Mouse (Mus musculus): ENCODE measurements around the gene 1700092M07Rik. TPM values are rescaled to one million over a fixed set of nuclear protein-coding genes. Genes with fewer than 3 reads are reported as not detected.

Gene 1700092M07Rik
- polyA plus RNA-seq, 1 experiment from 2014 or later: 2.8 TPM

- peak within 1 kb of the TSS; percentile 82 for H3K4me3 ChIP-seq (replicated peaks; ENCODE audit: low read length)
- H3K4me1 ChIP-seq (replicated peaks; ENCODE audit: control insufficient read depth, insufficient read depth, low read length): peaks cover 34% of the 10 kb centered on the region
- peak within 1 kb of the TSS; percentile 96 for H3K9ac ChIP-seq (replicated peaks; ENCODE audit: low read depth, low read length)
- peaks cover 13% of the 10 kb centered on the region for H3K36me3 ChIP-seq (ENCODE audit: control insufficient read depth, insufficient read depth)
- under 1% methylated on average over 68 of the region's 68 CpGs for WGBS
- peak within 1 kb of the TSS; percentile 99 for H3K27ac ChIP-seq (ENCODE audit: low read length)
- ATAC-seq: peak; percentile 95
- no peaks in the 10 kb centered on the region for H3K9me3 ChIP-seq (ENCODE audit: control insufficient read depth, low read length)
- H3K27me3 ChIP-seq (replicated peaks; ENCODE audit: control insufficient read depth, insufficient read depth, low read length): no peaks in the 10 kb centered on the region
- H3K4me2 ChIP-seq (ENCODE audit: low read length): peak within 1 kb of the TSS; percentile 99
Observed at GRCm38 (mm10) chr19:8774086-8774835, 33.7 kb downstream of the 1700092M07Rik start, which contains the start of gene Tmem179b. TSS of gene Tmem179b (minus strand) at chr19:8774467.

- Histone ChIP-seq H3K9ac (replicated peaks; ENCODE audit: low read depth, low read length) (peak overlapping the region; percentile 96), H3K4me3 (replicated peaks; ENCODE audit: low read length) (peak overlapping the region; percentile 82), H3K4me2 (ENCODE audit: low read length) (peak overlapping the region; percentile 99), H3K36me3 (ENCODE audit: control insufficient read depth, insufficient read depth) (peaks cover 9% of the 10 kb centered on the region; the same call in 1 of the 2 replicates), H3K9me3 (ENCODE audit: control insufficient read depth, low read length) (no peaks in the 10 kb centered on the region), H3K27ac (ENCODE audit: low read length) (peak overlapping the region; percentile 99), H3K4me1 (replicated peaks; ENCODE audit: control insufficient read depth, insufficient read depth, low read length) (peaks cover 34% of the 10 kb centered on the region), H3K27me3 (replicated peaks; ENCODE audit: control insufficient read depth, insufficient read depth, low read length) (no peaks in the 10 kb centered on the region)
- WGBS: 5% methylated on average over 20 of the region's 20 CpGs
- ATAC-seq: no peak
Observed at GRCm38 (mm10) chr19:8774951-8775421, 34.5 kb downstream of the 1700092M07Rik start.

- Histone ChIP-seq H3K4me3 (replicated peaks; ENCODE audit: low read length) (peak within 1 kb of the TSS; percentile 86), H3K27ac (ENCODE audit: low read length) (peak within 1 kb of the TSS; percentile 81), H3K4me2 (ENCODE audit: low read length) (peak within 1 kb of the TSS; percentile 64), H3K36me3 (ENCODE audit: control insufficient read depth, insufficient read depth) (peaks cover 8% of the 10 kb centered on the region), H3K9me3 (ENCODE audit: control insufficient read depth, low read length) (no peaks in the 10 kb centered on the region), H3K27me3 (replicated peaks; ENCODE audit: control insufficient read depth, insufficient read depth, low read length) (no peaks in the 10 kb centered on the region), H3K4me1 (replicated peaks; ENCODE audit: control insufficient read depth, insufficient read depth, low read length) (peaks cover 16% of the 10 kb centered on the region), H3K9ac (replicated peaks; ENCODE audit: low read depth, low read length) (peak within 1 kb of the TSS; percentile 81)
- WGBS: under 1% methylated on average over 32 of the region's 32 CpGs
- ATAC-seq: peak; percentile 100
Observed at GRCm38 (mm10) chr19:8786008-8786781, 45.7 kb downstream of the 1700092M07Rik start, which contains the start of gene Taf6l. TSS of gene Taf6l (minus strand) at chr19:8786417.

GRCm38 (mm10) chr19:8788521-8788920, 48.0 kb downstream of the 1700092M07Rik start:
- 15% methylated on average over 3 of the region's 3 CpGs for WGBS
- peak overlapping the region; percentile 37; the same call in 1 of the 2 replicates for H3K27ac ChIP-seq (ENCODE audit: low read length)
- H3K4me3 ChIP-seq (replicated peaks; ENCODE audit: low read length): no peak overlapping the region
- H3K27me3 ChIP-seq (replicated peaks; ENCODE audit: control insufficient read depth, insufficient read depth, low read length): no peaks in the 10 kb centered on the region
- ATAC-seq: no peak
- H3K36me3 ChIP-seq (ENCODE audit: control insufficient read depth, insufficient read depth): peaks cover 8% of the 10 kb centered on the region
- no peak overlapping the region for H3K4me2 ChIP-seq (ENCODE audit: low read length)
- no peaks in the 10 kb centered on the region for H3K9me3 ChIP-seq (ENCODE audit: control insufficient read depth, low read length)
- H3K9ac ChIP-seq (replicated peaks; ENCODE audit: low read depth, low read length): no peak overlapping the region
- H3K4me1 ChIP-seq (replicated peaks; ENCODE audit: control insufficient read depth, insufficient read depth, low read length): peaks cover 16% of the 10 kb centered on the region

DNA sequence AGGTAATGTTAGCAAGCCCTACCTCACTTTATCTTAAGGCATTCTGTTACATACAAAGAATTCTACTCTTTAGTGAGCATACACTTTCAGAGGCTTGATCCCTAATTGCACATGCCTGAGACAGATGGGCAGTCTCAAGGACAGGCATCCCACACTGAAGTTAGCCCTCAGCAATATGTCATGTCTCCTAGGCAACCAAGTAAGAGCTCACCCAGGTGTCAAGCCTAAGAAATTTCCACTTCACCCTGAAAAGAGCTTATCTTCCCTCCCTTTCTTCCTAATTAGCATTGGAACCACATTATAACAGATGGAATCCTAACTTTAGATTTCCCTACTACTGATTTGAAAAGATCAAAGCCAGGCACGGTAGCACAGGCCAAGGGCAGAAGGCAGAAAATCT, 48.7 kb downstream of the 1700092M07Rik start:
- H3K9ac ChIP-seq (replicated peaks; ENCODE audit: low read depth, low read length): no peak overlapping the region
- H3K36me3 ChIP-seq (ENCODE audit: control insufficient read depth, insufficient read depth): peaks cover 14% of the 10 kb centered on the region
- H3K4me2 ChIP-seq (ENCODE audit: low read length): no peak overlapping the region
- no peaks in the 10 kb centered on the region for H3K9me3 ChIP-seq (ENCODE audit: control insufficient read depth, low read length)
- no peak overlapping the region for H3K4me3 ChIP-seq (replicated peaks; ENCODE audit: low read length)
- peak overlapping the region; percentile 37 for H3K27ac ChIP-seq (ENCODE audit: low read length)
- no peak for ATAC-seq
- 24% methylated on average over 1 of the region's 1 CpGs for WGBS
- no peaks in the 10 kb centered on the region for H3K27me3 ChIP-seq (replicated peaks; ENCODE audit: control insufficient read depth, insufficient read depth, low read length)
- peaks cover 16% of the 10 kb centered on the region for H3K4me1 ChIP-seq (replicated peaks; ENCODE audit: control insufficient read depth, insufficient read depth, low read length)

- Histone ChIP-seq H3K27ac (ENCODE audit: low read length) (peak overlapping the region; percentile 37), H3K9ac (replicated peaks; ENCODE audit: low read depth, low read length) (no peak overlapping the region), H3K4me2 (ENCODE audit: low read length) (no peak overlapping the region), H3K4me3 (replicated peaks; ENCODE audit: low read length) (no peak overlapping the region), H3K27me3 (replicated peaks; ENCODE audit: control insufficient read depth, insufficient read depth, low read length) (no peaks in the 10 kb centered on the region), H3K4me1 (replicated peaks; ENCODE audit: control insufficient read depth, insufficient read depth, low read length) (peaks cover 12% of the 10 kb centered on the region), H3K36me3 (ENCODE audit: control insufficient read depth, insufficient read depth) (peaks cover 18% of the 10 kb centered on the region), H3K9me3 (ENCODE audit: control insufficient read depth, low read length) (no peaks in the 10 kb centered on the region)
- 82% methylated on average over 7 of the region's 7 CpGs for WGBS
- ATAC-seq: no peak
Observed at GRCm38 (mm10) chr19:8790171-8790570, 49.7 kb downstream of the 1700092M07Rik start.

Small RNAs within 50 kb of the gene (microRNA-seq; reads per million reads assigned to microRNA genes)
- gene Mir6992: not detected

Other genes starting within 250 kb of the 1700092M07Rik start
- gene Slc22a8, start 149.5 kb upstream of the 1700092M07Rik start, polyA plus RNA-seq (2015; fragmentation: Nextera tagmentation; extraction: Ambion mirVana): 9.2 and 11.2 TPM in 2 replicates
- 9.4 and 14.0 TPM in 2 replicates for gene Slc22a6, start 122.7 kb upstream of the 1700092M07Rik start, polyA plus RNA-seq (2015; fragmentation: Nextera tagmentation; extraction: Ambion mirVana)
- gene Chrm1, start 76.9 kb upstream of the 1700092M07Rik start, polyA plus RNA-seq (2015; fragmentation: Nextera tagmentation; extraction: Ambion mirVana): 6.9 and 8.2 TPM in 2 replicates
- gene Slc3a2, start 17.3 kb upstream of the 1700092M07Rik start, polyA plus RNA-seq (2015; fragmentation: Nextera tagmentation; extraction: Ambion mirVana): 186 TPM in 2 replicates
- 90.6 and 109 TPM in 2 replicates for gene Wdr74, start 4.9 kb upstream of the 1700092M07Rik start, polyA plus RNA-seq (2015; fragmentation: Nextera tagmentation; extraction: Ambion mirVana)
- gene Stx5a, start 695 bp downstream of the 1700092M07Rik start, polyA plus RNA-seq (2015; fragmentation: Nextera tagmentation; extraction: Ambion mirVana): 129 and 136 TPM in 2 replicates
- 200 and 218 TPM in 2 replicates for gene Nxf1, start 16.4 kb downstream of the 1700092M07Rik start, polyA plus RNA-seq (2015; fragmentation: Nextera tagmentation; extraction: Ambion mirVana)
- gene Tmem223, start 30.3 kb downstream of the 1700092M07Rik start, polyA plus RNA-seq (2015; fragmentation: Nextera tagmentation; extraction: Ambion mirVana): 230 and 247 TPM in 2 replicates
- gene Tmem179b, start 33.7 kb downstream of the 1700092M07Rik start, polyA plus RNA-seq (2015; fragmentation: Nextera tagmentation; extraction: Ambion mirVana): 27.0 and 29.1 TPM in 2 replicates
- gene Taf6l, start 45.7 kb downstream of the 1700092M07Rik start, polyA plus RNA-seq (2015; fragmentation: Nextera tagmentation; extraction: Ambion mirVana): 30.8 and 32.2 TPM in 2 replicates
- 160 and 164 TPM in 2 replicates for gene Polr2g, start 57.9 kb downstream of the 1700092M07Rik start, polyA plus RNA-seq (2015; fragmentation: Nextera tagmentation; extraction: Ambion mirVana)
- gene Zbtb3, start 61.8 kb downstream of the 1700092M07Rik start, polyA plus RNA-seq (2015; fragmentation: Nextera tagmentation; extraction: Ambion mirVana): 8.9 and 9.6 TPM in 2 replicates
- gene Ttc9c, start 78.6 kb downstream of the 1700092M07Rik start, polyA plus RNA-seq (2015; fragmentation: Nextera tagmentation; extraction: Ambion mirVana): 71.1 and 72.1 TPM in 2 replicates
- 5.1 and 5.5 TPM in 2 replicates for gene Hnrnpul2, start 79.3 kb downstream of the 1700092M07Rik start, polyA plus RNA-seq (2015; fragmentation: Nextera tagmentation; extraction: Ambion mirVana)
- not detected in 2 replicates for gene AC129217.1, start 89.1 kb downstream of the 1700092M07Rik start, polyA plus RNA-seq (2015; fragmentation: Nextera tagmentation; extraction: Ambion mirVana)
- 88.3 and 98.7 TPM in 2 replicates for gene Bscl2, start 96.7 kb downstream of the 1700092M07Rik start, polyA plus RNA-seq (2015; fragmentation: Nextera tagmentation; extraction: Ambion mirVana)
- 258 and 306 TPM in 2 replicates for gene Gng3, start 98.5 kb downstream of the 1700092M07Rik start, polyA plus RNA-seq (2015; fragmentation: Nextera tagmentation; extraction: Ambion mirVana)
- 0.45 and 0.57 TPM in 2 replicates for gene Lrrn4cl, start 110.0 kb downstream of the 1700092M07Rik start, polyA plus RNA-seq (2015; fragmentation: Nextera tagmentation; extraction: Ambion mirVana)
- 172 and 173 TPM in 2 replicates for gene Ubxn1, start 130.8 kb downstream of the 1700092M07Rik start, polyA plus RNA-seq (2015; fragmentation: Nextera tagmentation; extraction: Ambion mirVana)
- 49.7 and 53.5 TPM in 2 replicates for gene Uqcc3, start 140.2 kb downstream of the 1700092M07Rik start, polyA plus RNA-seq (2015; fragmentation: Nextera tagmentation; extraction: Ambion mirVana)
- gene Lbhd1, start 143.0 kb downstream of the 1700092M07Rik start, polyA plus RNA-seq (2015; fragmentation: Nextera tagmentation; extraction: Ambion mirVana): 50.0 and 51.9 TPM in 2 replicates
- gene Gm49403, start 143.2 kb downstream of the 1700092M07Rik start, polyA plus RNA-seq (2015; fragmentation: Nextera tagmentation; extraction: Ambion mirVana): not detected in 2 replicates
- gene 1810009A15Rik, start 148.1 kb downstream of the 1700092M07Rik start, polyA plus RNA-seq (2015; fragmentation: Nextera tagmentation; extraction: Ambion mirVana): 49.9 and 50.6 TPM in 2 replicates
- gene Gm49416, start 148.2 kb downstream of the 1700092M07Rik start, polyA plus RNA-seq (2015; fragmentation: Nextera tagmentation; extraction: Ambion mirVana): 0.34 TPM in 1 of 2 replicates, not detected in the other
- gene Ints5, start 152.3 kb downstream of the 1700092M07Rik start, polyA plus RNA-seq (2015; fragmentation: Nextera tagmentation; extraction: Ambion mirVana): 41.0 and 45.9 TPM in 2 replicates
- gene Ganab, start 157.4 kb downstream of the 1700092M07Rik start, polyA plus RNA-seq (2015; fragmentation: Nextera tagmentation; extraction: Ambion mirVana): 91.7 and 95.1 TPM in 2 replicates
- 67.3 and 75.9 TPM in 2 replicates for gene B3gat3, start 179.7 kb downstream of the 1700092M07Rik start, polyA plus RNA-seq (2015; fragmentation: Nextera tagmentation; extraction: Ambion mirVana)
- gene Rom1, start 188.6 kb downstream of the 1700092M07Rik start, polyA plus RNA-seq (2015; fragmentation: Nextera tagmentation; extraction: Ambion mirVana): 1.7 and 1.8 TPM in 2 replicates
- 9.7 and 10.5 TPM in 2 replicates for gene Eml3, start 188.8 kb downstream of the 1700092M07Rik start, polyA plus RNA-seq (2015; fragmentation: Nextera tagmentation; extraction: Ambion mirVana)
- gene Mta2, start 201.2 kb downstream of the 1700092M07Rik start, polyA plus RNA-seq (2015; fragmentation: Nextera tagmentation; extraction: Ambion mirVana): 175 and 186 TPM in 2 replicates
- gene Tut1, start 213.1 kb downstream of the 1700092M07Rik start, polyA plus RNA-seq (2015; fragmentation: Nextera tagmentation; extraction: Ambion mirVana): 33.6 and 35.5 TPM in 2 replicates
- 346 and 348 TPM in 2 replicates for gene Eef1g, start 226.3 kb downstream of the 1700092M07Rik start, polyA plus RNA-seq (2015; fragmentation: Nextera tagmentation; extraction: Ambion mirVana)
- 2.2 and 3.4 TPM in 2 replicates for gene Ahnak, start 248.6 kb downstream of the 1700092M07Rik start, polyA plus RNA-seq (2015; fragmentation: Nextera tagmentation; extraction: Ambion mirVana)